Mouse (Mus musculus): ENCODE data around the gene Fh1. TPM values are rescaled to one million over a fixed set of nuclear protein-coding genes. Genes with fewer than 3 reads are reported as not detected.

Fh1 gene
- polyA plus RNA-seq, 1 experiment from 2014 or later = 67.6 TPM

- no peak overlapping the region for H3K4me2 ChIP-seq (replicated peaks)
- WGBS = 86% methylated on average over 6 of the region's 6 CpGs
- no peak overlapping the region for H3K4me3 ChIP-seq
- no peaks in the 10 kb centered on the region for H3K36me3 ChIP-seq
- no peaks in the 10 kb centered on the region for H3K27me3 ChIP-seq
- H3K27ac ChIP-seq (replicated peaks) = no peak overlapping the region
- no peaks in the 10 kb centered on the region for H3K9me3 ChIP-seq
- ATAC-seq (replicated peaks) = no peak
- no peak overlapping the region for H3K9ac ChIP-seq (replicated peaks)
- no peaks in the 10 kb centered on the region for H3K4me1 ChIP-seq
These were observed 15.2 kb upstream of the Fh1 start for GRCm38 (mm10) chr1:175640435-175641150.

- Histone ChIP-seq H3K9ac (replicated peaks) (no peak overlapping the region), H3K27ac (replicated peaks) (no peak overlapping the region), H3K27me3 (no peaks in the 10 kb centered on the region), H3K9me3 (no peaks in the 10 kb centered on the region), H3K4me1 (no peaks in the 10 kb centered on the region), H3K36me3 (no peaks in the 10 kb centered on the region), H3K4me3 (no peak overlapping the region), H3K4me2 (replicated peaks) (no peak overlapping the region)
- 82% methylated on average over 7 of the region's 7 CpGs for WGBS
- no peak for ATAC-seq (replicated peaks)
These were observed 13.6 kb upstream of the Fh1 start for GRCm38 (mm10) chr1:175639072-175639471.

GRCm38 (mm10) chr1:175637677-175638076 is 12.2 kb upstream of the Fh1 start:
- Histone ChIP-seq H3K4me3 (no peak overlapping the region), H3K4me1 (no peaks in the 10 kb centered on the region), H3K27ac (replicated peaks) (no peak overlapping the region), H3K9me3 (no peaks in the 10 kb centered on the region), H3K4me2 (replicated peaks) (no peak overlapping the region), H3K9ac (replicated peaks) (no peak overlapping the region), H3K36me3 (no peaks in the 10 kb centered on the region), H3K27me3 (no peaks in the 10 kb centered on the region)
- 79% methylated on average over 7 of the region's 7 CpGs for WGBS
- no peak for ATAC-seq (replicated peaks)

GRCm38 (mm10) chr1:175632470-175632869 is 7.0 kb upstream of the Fh1 start:
- Histone ChIP-seq H3K27me3 (no peaks in the 10 kb centered on the region), H3K4me1 (no peaks in the 10 kb centered on the region), H3K36me3 (no peaks in the 10 kb centered on the region), H3K4me3 (no peak overlapping the region), H3K9me3 (no peaks in the 10 kb centered on the region), H3K4me2 (replicated peaks) (no peak overlapping the region), H3K9ac (replicated peaks) (no peak overlapping the region), H3K27ac (replicated peaks) (no peak overlapping the region)
- 96% methylated on average over 14 of the region's 14 CpGs for WGBS
- ATAC-seq (replicated peaks) = no peak

- H3K4me1 ChIP-seq = no peaks in the 10 kb centered on the region
- no peak overlapping the region for H3K27ac ChIP-seq (replicated peaks)
- H3K9me3 ChIP-seq = no peaks in the 10 kb centered on the region
- H3K36me3 ChIP-seq = no peaks in the 10 kb centered on the region
- H3K4me2 ChIP-seq (replicated peaks) = no peak overlapping the region
- ATAC-seq (replicated peaks) = no peak
- H3K9ac ChIP-seq (replicated peaks) = no peak overlapping the region
- no peaks in the 10 kb centered on the region for H3K27me3 ChIP-seq
- WGBS = 84% methylated on average over 10 of the region's 10 CpGs
- H3K4me3 ChIP-seq = no peak overlapping the region
These were observed 6.3 kb upstream of the Fh1 start for GRCm38 (mm10) chr1:175631721-175632221.

- Histone ChIP-seq H3K36me3 (no peaks in the 10 kb centered on the region), H3K4me1 (no peaks in the 10 kb centered on the region), H3K9me3 (no peaks in the 10 kb centered on the region), H3K4me2 (replicated peaks) (no peak overlapping the region), H3K27ac (replicated peaks) (no peak overlapping the region), H3K9ac (replicated peaks) (no peak overlapping the region), H3K4me3 (no peak overlapping the region), H3K27me3 (no peaks in the 10 kb centered on the region)
- 89% methylated on average over 3 of the region's 3 CpGs for WGBS
- no peak for ATAC-seq (replicated peaks)
These were observed 5.6 kb upstream of the Fh1 start for GRCm38 (mm10) chr1:175631080-175631479.

- H3K36me3 ChIP-seq = no peaks in the 10 kb centered on the region
- H3K4me1 ChIP-seq = no peaks in the 10 kb centered on the region
- WGBS = 89% methylated on average over 5 of the region's 5 CpGs
- no peak overlapping the region for H3K4me2 ChIP-seq (replicated peaks)
- no peaks in the 10 kb centered on the region for H3K9me3 ChIP-seq
- no peak overlapping the region for H3K27ac ChIP-seq (replicated peaks)
- H3K9ac ChIP-seq (replicated peaks) = no peak overlapping the region
- H3K4me3 ChIP-seq = no peak overlapping the region
- no peak for ATAC-seq (replicated peaks)
- no peaks in the 10 kb centered on the region for H3K27me3 ChIP-seq
These were observed 4.9 kb upstream of the Fh1 start for GRCm38 (mm10) chr1:175630345-175630744.

- WGBS = 91% methylated on average over 6 of the region's 6 CpGs
- no peak for ATAC-seq (replicated peaks)
- no peak overlapping the region for H3K4me3 ChIP-seq
- no peaks in the 10 kb centered on the region for H3K36me3 ChIP-seq
- H3K27ac ChIP-seq (replicated peaks) = no peak overlapping the region
- H3K4me1 ChIP-seq = peaks cover 7% of the 10 kb centered on the region
- H3K27me3 ChIP-seq = no peaks in the 10 kb centered on the region
- H3K9ac ChIP-seq (replicated peaks) = no peak overlapping the region
- H3K9me3 ChIP-seq = no peaks in the 10 kb centered on the region
- no peak overlapping the region for H3K4me2 ChIP-seq (replicated peaks)
These were observed 3.8 kb upstream of the Fh1 start for GRCm38 (mm10) chr1:175629248-175629647.

- no peaks in the 10 kb centered on the region for H3K27me3 ChIP-seq
- ATAC-seq (replicated peaks) = peak; percentile 54
- H3K9me3 ChIP-seq = no peaks in the 10 kb centered on the region
- H3K36me3 ChIP-seq = no peaks in the 10 kb centered on the region
- 89% methylated on average over 1 of the region's 1 CpGs for WGBS
- H3K4me2 ChIP-seq (replicated peaks) = peak overlapping the region; percentile 93
- peak overlapping the region; percentile 87 for H3K4me3 ChIP-seq
- H3K4me1 ChIP-seq = peaks cover 9% of the 10 kb centered on the region
- peak overlapping the region; percentile 40; the same call in 1 of the 2 replicates for H3K9ac ChIP-seq (replicated peaks)
- H3K27ac ChIP-seq (replicated peaks) = peak overlapping the region; percentile 66
These were observed 706 bp upstream of the Fh1 start for GRCm38 (mm10) chr1:175625990-175626692.

- peaks cover 4% of the 10 kb centered on the region; the same call in 1 of the 2 replicates for H3K36me3 ChIP-seq
- no peak overlapping the region for H3K9ac ChIP-seq (replicated peaks)
- H3K4me2 ChIP-seq (replicated peaks) = no peak overlapping the region
- peaks cover 9% of the 10 kb centered on the region for H3K4me1 ChIP-seq
- WGBS = 85% methylated on average over 6 of the region's 6 CpGs
- H3K27me3 ChIP-seq = no peaks in the 10 kb centered on the region
- no peak for ATAC-seq (replicated peaks)
- H3K9me3 ChIP-seq = no peaks in the 10 kb centered on the region
- no peak overlapping the region for H3K4me3 ChIP-seq
- no peak overlapping the region for H3K27ac ChIP-seq (replicated peaks)
These were observed 1.8 kb downstream of the Fh1 start for GRCm38 (mm10) chr1:175623656-175624055.

GRCm38 (mm10) chr1:175619814-175620431 is 5.5 kb downstream of the Fh1 start, which contains the start of gene Kmo:
Kmo (plus strand) TSS chr1:175620381.
- 94% methylated on average over 13 of the region's 13 CpGs for WGBS
- Histone ChIP-seq H3K27me3 (no peaks in the 10 kb centered on the region), H3K4me3 (no peak within 1 kb of the TSS), H3K9ac (replicated peaks) (no peak within 1 kb of the TSS), H3K27ac (replicated peaks) (no peak within 1 kb of the TSS), H3K4me1 (peaks cover 9% of the 10 kb centered on the region), H3K4me2 (replicated peaks) (no peak within 1 kb of the TSS), H3K9me3 (no peaks in the 10 kb centered on the region), H3K36me3 (peaks cover 31% of the 10 kb centered on the region)
- ATAC-seq (replicated peaks) = no peak

GRCm38 (mm10) chr1:175614992-175615391 is 10.4 kb downstream of the Fh1 start:
- Histone ChIP-seq H3K27ac (replicated peaks) (no peak overlapping the region), H3K4me3 (no peak overlapping the region), H3K4me1 (no peaks in the 10 kb centered on the region), H3K9me3 (no peaks in the 10 kb centered on the region), H3K27me3 (no peaks in the 10 kb centered on the region), H3K4me2 (replicated peaks) (no peak overlapping the region), H3K36me3 (peaks cover 62% of the 10 kb centered on the region), H3K9ac (replicated peaks) (no peak overlapping the region)
- 91% methylated on average over 9 of the region's 9 CpGs for WGBS
- no peak for ATAC-seq (replicated peaks)

Data from forebrain, embryonic 15.5 days (tissue).